Mouse (Mus musculus) G1E (cell line): ENCODE measurements at regions not wholly inside any gene's neighbourhood (a gene's known extent, or its start where the extent isn't known, plus 50 kb on each side); places are given as distances from the start of the nearest gene placed in this dataset.

ENCODE experiments used
- ATAC-seq: 2 replicates; pipeline ENCODE4 v1.8.0; 2016; ENCODE audit warnings: mild to moderate bottlenecking; ENCODE audit not compliant: insufficient number of reproducible peaks, poor library complexity, low FRiP score, severe bottlenecking; ENCODE audit errors: extremely low read depth
- DNase-seq: peaks from one replicate; pipeline ENCODE4 v3.0.0; 2012; ENCODE audit warnings: low spot score
- H3K27me3 ChIP-seq: 2 replicates; pipeline ENCODE4 v1.6.1; 2012; ENCODE audit warnings: mild to moderate bottlenecking, low read length, inconsistent platforms; ENCODE audit not compliant: insufficient read depth
- H3K36me3 ChIP-seq: replicated peaks from 2 replicates; pipeline ENCODE3; 2012; ENCODE audit warnings: mild to moderate bottlenecking, inconsistent platforms
- H3K4me1 ChIP-seq: 2 replicates; pipeline ENCODE4 v1.6.1; 2012; ENCODE audit warnings: low read depth, low read length, inconsistent platforms, mixed read lengths; ENCODE audit not compliant: insufficient read depth
- H3K4me3 ChIP-seq: 2 replicates; pipeline ENCODE4 v1.5.1; 2012; ENCODE audit warnings: low read depth, mild to moderate bottlenecking, inconsistent platforms, low read length, moderate library complexity, mixed read lengths
- H3K9me3 ChIP-seq: replicated peaks from 2 replicates; pipeline ENCODE4 v1.6.1; 2012; ENCODE audit warnings: inconsistent platforms
- CTCF ChIP-seq: IDR thresholded peaks from 2 replicates; pipeline ENCODE4 v1.5.1; 2012; ENCODE audit warnings: low read depth, low read length, inconsistent platforms, mixed read lengths
- GATA1 ChIP-seq: IDR thresholded peaks from 2 replicates; pipeline ENCODE4 v1.6.1; 2012; ENCODE audit warnings: borderline replicate concordance, low read length, inconsistent platforms, mixed read lengths
- GATA2 ChIP-seq: IDR thresholded peaks from 2 replicates; pipeline ENCODE4 v1.6.1; 2012; ENCODE audit warnings: low read depth, low read length, inconsistent platforms, borderline replicate concordance
- POLR2AphosphoS5 ChIP-seq: IDR thresholded peaks from 2 replicates; pipeline ENCODE4 v1.6.1; 2012; ENCODE audit warnings: low read depth, low read length, inconsistent platforms; ENCODE audit not compliant: insufficient replicate concordance
- TAL1 ChIP-seq: conservative IDR thresholded peaks from 2 replicates; pipeline ENCODE4 v1.6.1; 2012; ENCODE audit warnings: low read depth, low read length, inconsistent platforms, mixed read lengths

DNA sequence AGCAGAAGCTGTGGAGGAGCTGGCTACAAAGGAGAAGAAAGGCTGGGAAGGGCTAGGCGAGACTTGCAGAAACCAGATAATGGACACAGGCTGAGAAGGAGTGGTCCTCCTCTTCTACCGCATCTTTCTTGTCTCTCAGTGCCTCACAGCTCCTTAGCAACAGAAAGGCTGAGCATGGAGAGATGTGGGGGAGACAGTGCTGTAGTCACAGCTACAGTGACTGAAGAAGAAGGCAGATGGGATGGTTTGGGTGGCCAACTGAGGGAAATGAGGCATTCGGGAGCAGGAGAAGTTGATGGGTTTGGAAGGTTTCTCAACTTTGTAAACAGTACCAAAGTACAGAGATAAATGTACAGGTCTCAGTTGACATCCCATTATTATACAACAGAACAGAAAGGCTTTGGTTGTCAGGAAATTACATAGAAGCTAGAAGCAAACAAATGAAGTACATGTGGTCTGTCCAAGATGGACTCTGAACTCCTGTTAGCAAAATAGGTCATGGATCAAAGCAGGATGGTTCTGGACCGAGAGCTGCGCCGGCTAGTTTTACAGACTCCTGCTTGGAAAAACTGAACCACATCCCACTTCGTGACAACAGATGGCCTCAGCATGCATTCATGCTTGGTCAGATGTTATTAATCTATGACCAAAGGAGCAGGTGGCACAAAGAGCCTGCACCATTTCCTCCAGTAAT lies 160.4 kb downstream of the 1190002N15Rik start:
- no peak for TF ChIP-seq GATA1
- no peak for TF ChIP-seq POLR2AphosphoS5
- TF ChIP-seq GATA2: no peak
- TF ChIP-seq TAL1: no peak
- TF ChIP-seq CTCF: no peak
- no peak for DNase-seq
- Histone ChIP-seq H3K4me3 (no peak overlapping the region), H3K9me3 (peaks cover 7% of the 10 kb centered on the region), H3K27me3 (no peaks in the 10 kb centered on the region), H3K36me3 (no peaks in the 10 kb centered on the region), H3K4me1 (no peaks in the 10 kb centered on the region)
- no peak for ATAC-seq

DNA sequence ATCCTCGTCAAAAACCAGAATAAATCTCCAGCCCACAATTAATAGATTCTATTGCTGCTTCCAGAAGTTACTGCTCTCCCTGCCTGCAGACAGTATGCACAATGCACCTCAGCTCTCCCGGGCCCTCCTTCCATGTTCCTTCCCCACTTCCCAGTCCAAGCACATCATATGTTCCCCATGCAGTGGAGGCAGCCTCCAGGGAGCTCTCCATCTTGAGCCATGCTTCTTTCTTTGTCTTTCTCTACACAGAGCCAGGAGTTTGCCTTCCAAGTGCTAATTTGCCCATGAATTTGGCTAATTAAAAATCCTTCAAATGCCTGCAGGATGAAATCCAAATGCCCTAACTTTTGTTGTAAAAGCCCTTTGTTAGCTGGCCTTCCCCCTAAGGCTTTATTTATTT lies 166.9 kb downstream of the 1190002N15Rik start:
- no peaks in the 10 kb centered on the region for H3K27me3 ChIP-seq
- DNase-seq: no peak
- H3K9me3 ChIP-seq: peaks cover 2% of the 10 kb centered on the region
- no peak overlapping the region for H3K4me3 ChIP-seq
- no peaks in the 10 kb centered on the region for H3K36me3 ChIP-seq
- no peak for ATAC-seq
- no peaks in the 10 kb centered on the region for H3K4me1 ChIP-seq
- TF ChIP-seq GATA1: no peak
- no peak for TF ChIP-seq CTCF
- TF ChIP-seq POLR2AphosphoS5: no peak
- no peak for TF ChIP-seq GATA2
- no peak for TF ChIP-seq TAL1

DNA sequence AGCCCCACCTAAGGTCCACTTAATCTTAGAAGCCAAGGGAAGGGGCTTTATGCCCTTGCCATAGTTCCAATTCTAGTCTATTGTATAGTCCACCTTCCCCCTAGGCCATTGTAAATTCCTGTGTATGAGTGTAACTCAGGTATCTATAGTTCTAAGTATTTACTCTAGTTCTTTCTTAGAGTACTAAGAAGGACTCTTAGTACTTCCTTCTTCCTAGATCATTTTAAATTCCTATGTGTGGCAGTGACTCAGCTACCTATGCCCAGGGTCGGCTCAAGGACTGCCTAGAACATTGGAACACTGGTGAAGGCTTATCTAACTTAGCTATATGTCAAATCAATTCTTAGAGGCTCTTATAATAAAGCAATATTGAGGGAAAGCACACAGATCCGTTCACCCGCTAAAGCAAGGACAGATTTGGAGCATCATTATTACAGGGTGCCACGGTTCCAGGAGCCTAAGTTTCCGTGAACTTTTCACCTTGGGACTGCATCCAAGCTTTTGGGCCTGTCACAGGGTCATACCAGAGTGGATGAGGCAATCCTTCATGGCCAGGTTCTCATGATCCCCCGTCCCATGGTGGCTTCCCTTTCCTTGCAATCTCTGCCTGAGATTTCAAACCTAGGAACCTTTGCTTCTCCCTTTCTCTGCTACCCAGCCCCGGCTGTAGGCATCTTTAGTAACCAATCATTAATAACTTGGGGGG lies 169.5 kb downstream of the 1190002N15Rik start:
- ATAC-seq: no peak
- Histone ChIP-seq H3K9me3 (peaks cover 2% of the 10 kb centered on the region), H3K4me1 (no peaks in the 10 kb centered on the region), H3K36me3 (no peaks in the 10 kb centered on the region), H3K4me3 (no peak overlapping the region), H3K27me3 (no peaks in the 10 kb centered on the region)
- TF ChIP-seq POLR2AphosphoS5 (no peak), GATA1 (no peak), CTCF (no peak), TAL1 (no peak), GATA2 (no peak)
- no peak for DNase-seq

DNA sequence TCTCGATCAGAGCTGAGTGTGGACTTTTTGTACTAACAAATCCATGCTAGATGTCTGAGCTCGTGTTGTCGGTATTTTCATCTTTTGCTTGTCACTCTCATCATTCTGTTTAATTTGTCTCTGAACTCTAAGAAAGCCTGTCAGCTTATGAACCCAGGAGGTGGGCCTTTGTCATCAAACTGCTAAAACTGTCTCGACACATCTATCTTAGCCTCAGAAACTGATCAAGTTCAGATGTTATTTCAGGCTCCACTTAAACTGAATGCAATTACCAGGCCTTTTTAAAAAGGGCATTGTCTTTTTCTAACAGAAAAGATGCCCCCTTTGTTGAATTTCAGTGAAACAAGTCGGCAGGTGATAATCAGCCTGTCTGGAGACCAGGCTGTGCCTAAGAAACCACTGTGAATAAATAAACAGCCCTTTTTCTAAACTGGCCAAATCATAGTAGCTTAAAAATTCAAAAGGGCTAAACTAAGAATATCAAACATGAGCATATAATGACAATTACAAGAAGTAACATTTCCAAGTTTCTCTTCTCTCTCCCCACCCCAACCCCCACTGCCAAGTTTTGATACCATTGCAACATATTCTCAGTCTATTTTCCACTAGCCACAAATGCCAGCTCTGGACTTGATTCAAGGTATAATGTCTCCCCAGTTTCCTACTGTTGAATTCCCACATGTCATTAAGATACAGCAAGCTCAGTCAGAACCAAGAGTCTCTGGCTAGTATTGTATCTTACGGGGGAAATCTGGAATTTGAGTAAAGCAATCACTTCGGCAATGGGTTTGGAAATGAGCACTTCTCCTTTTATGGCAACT lies 175.8 kb downstream of the 1190002N15Rik start:
- TF ChIP-seq TAL1 (no peak), GATA1 (no peak), GATA2 (no peak), CTCF (no peak), POLR2AphosphoS5 (no peak)
- no peaks in the 10 kb centered on the region for H3K4me1 ChIP-seq
- DNase-seq: no peak
- H3K36me3 ChIP-seq: no peaks in the 10 kb centered on the region
- no peak overlapping the region for H3K4me3 ChIP-seq
- ATAC-seq: no peak
- H3K27me3 ChIP-seq: no peaks in the 10 kb centered on the region
- H3K9me3 ChIP-seq: peaks cover 2% of the 10 kb centered on the region; the same call in 1 of the 2 replicates

DNA sequence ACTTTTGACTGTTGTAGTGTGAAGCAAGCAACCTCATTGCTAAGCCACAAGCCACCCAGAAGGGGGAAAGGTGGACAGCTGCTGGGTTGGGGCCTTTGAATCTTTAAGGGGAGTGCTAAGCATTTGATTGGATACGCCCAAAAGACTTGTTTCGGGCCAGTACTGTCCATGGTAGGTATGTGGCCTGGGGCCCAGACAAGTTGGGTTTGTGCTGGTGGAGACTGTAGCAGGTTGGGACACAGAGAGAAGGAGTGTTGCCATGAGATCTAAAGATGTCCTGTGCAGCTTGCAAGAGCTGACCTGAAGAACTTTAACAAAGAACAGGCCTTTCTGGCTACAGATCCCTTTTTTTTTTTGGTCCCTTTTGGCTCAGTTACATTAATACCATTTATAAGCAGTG lies 176.9 kb downstream of the 1190002N15Rik start:
- TF ChIP-seq GATA1: no peak
- DNase-seq: no peak
- peaks cover 2% of the 10 kb centered on the region; the same call in 1 of the 2 replicates for H3K9me3 ChIP-seq
- H3K36me3 ChIP-seq: no peaks in the 10 kb centered on the region
- no peaks in the 10 kb centered on the region for H3K27me3 ChIP-seq
- ATAC-seq: no peak
- H3K4me3 ChIP-seq: no peak overlapping the region
- H3K4me1 ChIP-seq: no peaks in the 10 kb centered on the region

DNA sequence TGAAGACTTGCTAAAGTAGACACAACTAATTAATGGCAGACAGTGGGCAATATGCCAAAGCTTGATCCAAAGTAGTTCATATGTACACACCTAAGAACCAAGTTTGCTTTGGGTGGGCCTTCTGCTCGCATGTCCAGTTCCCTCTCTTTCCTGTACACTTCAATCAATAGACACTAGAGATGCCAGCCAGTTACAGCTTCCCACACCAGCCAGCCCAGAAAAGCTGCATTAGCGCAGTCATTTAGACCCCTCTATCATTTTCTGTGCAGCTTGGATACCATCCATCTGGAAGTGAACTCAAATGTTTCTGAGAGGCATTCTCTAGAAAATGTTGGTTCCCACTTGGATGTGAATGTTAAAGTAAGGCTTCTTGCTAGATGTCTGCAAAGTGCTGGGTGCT lies 179.7 kb downstream of the 1190002N15Rik start:
- Histone ChIP-seq H3K4me3 (no peak overlapping the region), H3K9me3 (peaks cover 2% of the 10 kb centered on the region; the same call in 1 of the 2 replicates), H3K4me1 (no peaks in the 10 kb centered on the region), H3K36me3 (no peaks in the 10 kb centered on the region), H3K27me3 (no peaks in the 10 kb centered on the region)
- TF ChIP-seq TAL1 (no peak), GATA1 (no peak), CTCF (no peak), GATA2 (no peak), POLR2AphosphoS5 (no peak)
- no peak for DNase-seq
- ATAC-seq: no peak
